Mouse (Mus musculus) left cerebral cortex, postnatal 14 days (tissue): ENCODE measurements around the gene Mrgpra2b. TPM values are rescaled to one million over a fixed set of nuclear protein-coding genes. Genes with fewer than 3 reads are reported as not detected.
"Not testable (repeated sequence)": the region's sequence is repeated elsewhere in the genome, so short reads cannot be mapped to it uniquely, and the experiment has no call there.

Source experiments
- DNase-seq, 2 experiments: peaks; one replicate each; pipeline ENCODE4 v3.0.0; 2021 to 2022; ENCODE audit warnings: low spot score in 2 of 2, mixed read lengths in 1 of 2
- intact Hi-C: fragments of 180-260 bp; cut with DNase I; formaldehyde crosslinking; loops from one replicate; pipeline ENCODE4 v1.15.1; 2025
- long read RNA-seq, 2 experiments: library from polyadenylated mRNA; stranded (forward); transcript quantifications; one replicate each; pipeline ENCODE4 v2.0.0; 2021
- total RNA-seq, 2 experiments: library from RNA; stranded (reverse); gene quantifications; 2 replicates each; pipeline ENCODE4 v1.2.3; 2021

Mrgpra2b gene
- total RNA-seq = not detected
- long read RNA-seq, experiment 1 = 0 reads
- long read RNA-seq, experiment 2 = 0 reads

- intact Hi-C loops = no loop called here
- no peak for DNase-seq
Measured at GRCm38 (mm10) chr7:47528762-47529161, at the start of gene Mrgpra2b. Mrgpra2b (minus strand) TSS chr7:47528862.

DNA sequence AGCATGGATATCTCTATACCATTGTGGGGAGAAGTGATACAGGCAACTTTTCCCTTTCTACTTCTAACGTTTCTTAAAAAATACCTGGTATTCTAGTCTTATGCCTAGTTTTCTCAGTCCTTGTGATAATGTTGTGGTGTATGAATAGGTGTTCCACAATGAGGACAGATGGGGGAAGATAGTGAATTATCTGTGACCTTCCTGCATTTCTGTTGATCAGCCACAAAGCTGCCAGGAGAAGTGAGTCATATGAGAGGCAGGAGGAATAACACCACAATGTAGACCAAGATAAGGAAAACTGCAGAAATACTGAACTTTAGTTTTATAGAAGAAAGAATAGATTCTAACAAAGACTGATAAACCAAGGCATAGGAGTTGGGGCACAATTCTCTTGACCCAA lies 12.3 kb downstream of the Mrgpra2b start:
- intact Hi-C loops = no loop called here
- DNase-seq = no peak

DNA sequence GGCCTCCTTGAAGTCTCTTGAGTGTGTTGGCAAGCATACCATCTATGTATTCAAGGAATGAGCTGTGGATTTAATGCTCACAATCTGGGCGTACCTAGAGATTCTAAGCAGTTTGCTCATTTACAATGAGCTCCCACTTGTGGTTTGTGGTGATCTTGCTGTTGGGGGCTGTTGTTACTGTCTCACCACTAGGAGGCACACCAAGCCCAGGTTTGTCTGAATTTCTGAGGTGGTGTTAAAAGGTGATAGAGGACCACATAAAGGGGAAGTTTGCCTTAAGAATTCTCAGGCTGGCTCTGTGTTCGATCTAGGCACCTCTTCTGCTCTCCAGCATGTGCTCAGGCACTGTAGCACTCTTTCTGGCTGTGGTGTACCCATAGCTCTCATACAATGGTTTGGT lies 13.6 kb downstream of the Mrgpra2b start:
- DNase-seq = no peak
- intact Hi-C loops = no loop called here

DNA sequence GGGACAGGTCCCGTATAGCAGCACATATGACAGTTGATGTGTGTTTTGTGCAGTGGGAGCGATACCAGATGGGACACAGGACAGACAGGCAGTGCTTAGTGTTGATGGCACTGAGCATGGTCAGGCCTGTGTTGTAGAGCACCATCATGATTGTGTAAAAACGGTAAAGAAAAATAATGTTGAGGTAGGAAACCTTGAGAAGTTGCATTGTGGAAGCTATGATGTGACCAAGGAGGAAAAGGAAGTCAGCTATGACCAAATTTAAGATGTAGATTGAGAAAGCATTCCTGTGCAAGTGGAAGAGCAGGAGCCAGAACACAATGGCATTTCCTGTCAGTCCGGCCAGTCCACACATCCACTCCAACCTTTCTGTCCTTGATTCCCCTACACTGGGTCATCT lies 25.7 kb downstream of the Mrgpra2b start:
- DNase-seq = no peak
- intact Hi-C loops = no loop called here

GRCm38 (mm10) chr7:47491266-47491665 lies 37.4 kb downstream of the Mrgpra2b start:
- DNase-seq, intact Hi-C loops: not testable (repeated sequence)

DNA sequence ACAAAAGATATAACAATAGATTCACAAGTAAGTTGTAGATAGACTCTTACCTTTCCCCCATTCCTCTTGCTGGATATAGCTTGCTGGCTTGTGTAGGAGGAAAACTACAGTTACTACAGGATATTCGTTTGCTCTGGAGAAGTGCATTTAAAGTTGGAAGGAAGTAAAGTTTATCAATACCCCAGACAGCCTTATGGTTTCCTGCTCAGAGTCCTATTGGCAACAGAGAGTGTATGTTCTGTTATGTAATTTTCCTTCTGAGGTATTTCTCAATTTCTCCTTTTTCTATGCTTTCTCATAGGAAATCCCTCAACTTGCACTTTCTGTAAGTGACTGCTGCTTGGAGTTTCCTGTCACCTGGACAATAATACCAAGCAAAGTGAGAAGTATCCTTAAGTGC lies 39.2 kb downstream of the Mrgpra2b start:
- DNase-seq, intact Hi-C loops: not testable (repeated sequence)

GRCm38 (mm10) chr7:47483181-47483580 lies 45.5 kb downstream of the Mrgpra2b start:
- intact Hi-C loops = not testable (repeated sequence)

GRCm38 (mm10) chr7:47473904-47474303 lies 54.8 kb downstream of the Mrgpra2b start:
- DNase-seq, intact Hi-C loops: not testable (repeated sequence)

More at GRCm38 (mm10) chr7:47483181-47483580, 45.5 kb downstream of the Mrgpra2b start:
- DNase-seq = not testable (repeated sequence)

- DNase-seq, intact Hi-C loops: not testable (repeated sequence)
Measured at GRCm38 (mm10) chr7:47465278-47465981, 63.2 kb downstream of the Mrgpra2b start.

- intact Hi-C loops, DNase-seq: not testable (repeated sequence)
Measured at GRCm38 (mm10) chr7:47452015-47452414, 76.6 kb downstream of the Mrgpra2b start, which contains the start of gene Mrgpra2a. Mrgpra2a (minus strand) TSS chr7:47452139.

- intact Hi-C loops = not testable (repeated sequence)
Measured at GRCm38 (mm10) chr7:47445729-47446128, 82.9 kb downstream of the Mrgpra2b start.

DNA sequence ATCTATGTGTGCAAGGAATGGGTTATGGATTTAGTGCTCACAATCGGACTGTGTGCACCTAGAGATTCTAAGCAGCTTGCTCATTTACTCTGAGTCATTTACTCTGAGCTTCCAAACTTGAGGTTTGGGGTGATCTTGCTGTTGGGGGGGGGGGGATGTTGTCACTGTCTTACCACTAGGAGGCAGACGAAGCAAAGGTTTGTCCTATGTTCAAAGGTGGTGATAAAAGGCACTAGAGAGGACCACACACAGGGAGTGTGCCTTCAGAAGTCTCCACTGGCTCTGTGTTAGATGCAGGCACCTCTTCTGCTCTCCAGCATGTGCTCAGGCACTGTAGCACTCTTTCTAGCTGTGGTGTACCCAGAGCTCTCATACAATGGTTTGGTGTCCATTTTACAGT lies 92.2 kb downstream of the Mrgpra2b start:
- intact Hi-C loops, DNase-seq: not testable (repeated sequence)

More at GRCm38 (mm10) chr7:47445729-47446128, 82.9 kb downstream of the Mrgpra2b start:
- DNase-seq = not testable (repeated sequence)

GRCm38 (mm10) chr7:47427815-47428508 lies 100.7 kb downstream of the Mrgpra2b start:
- intact Hi-C loops, DNase-seq: not testable (repeated sequence)

Other genes starting within 250 kb of the Mrgpra2b start
- gene Mrgpra1, start 174.6 kb downstream of the Mrgpra2b start, total RNA-seq = not detected
- not detected for gene Mrgpra2a, start 76.7 kb downstream of the Mrgpra2b start, total RNA-seq
- not detected for gene Mrgpra3, start 72.5 kb upstream of the Mrgpra2b start, total RNA-seq